Mouse (Mus musculus): ENCODE data around the gene Adam19. TPM values are rescaled to one million over a fixed set of nuclear protein-coding genes. Genes with fewer than 3 reads are reported as not detected.
A peak's percentile ranks its signal among the peaks of the same experiment; 100 is the strongest.

Gene Adam19
- total and polyA plus RNA-seq, 3 experiments = 3.0 to 9.0 (median 4.5) TPM

DNA sequence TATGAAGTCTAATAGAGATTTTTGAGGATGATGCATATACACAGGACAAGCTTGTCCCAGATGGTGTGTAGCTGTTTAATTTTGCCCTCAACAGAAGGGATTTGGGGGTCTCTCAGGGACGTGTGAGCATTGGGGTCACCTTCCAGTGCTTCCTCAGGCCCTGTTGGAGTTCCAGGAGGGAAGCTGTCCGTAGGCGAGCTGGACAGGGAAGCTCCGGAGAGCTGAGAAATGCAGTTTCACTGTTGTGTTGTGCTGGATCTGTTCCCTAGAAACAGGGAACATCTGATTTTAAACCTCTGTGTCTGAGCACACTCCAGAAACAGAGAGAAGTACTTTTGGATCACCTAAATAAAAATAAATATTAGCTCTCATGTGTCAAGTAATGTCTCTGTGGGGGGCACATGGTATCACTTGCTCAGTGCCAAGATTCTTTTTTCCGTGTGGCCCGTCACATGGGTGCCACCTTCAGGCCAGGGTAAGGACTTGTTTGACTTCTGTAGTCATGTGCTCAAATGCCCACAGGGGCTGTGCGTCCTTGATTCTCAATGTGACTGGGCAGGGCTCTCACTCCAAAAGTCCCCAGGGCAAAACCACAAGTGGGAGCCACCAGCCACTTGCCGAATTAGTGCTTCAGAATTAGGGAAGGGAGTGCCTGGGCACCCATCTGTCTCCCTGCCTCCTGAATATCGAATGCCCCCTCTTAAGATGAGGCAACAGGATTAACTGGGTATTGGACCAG lies 7.4 kb downstream of the Adam19 start (continued):
- TF ChIP-seq PAX5 (IDR thresholded peaks at IDR 0.05; ENCODE audit: low read length) (no peak), ZKSCAN1 (IDR thresholded peaks at IDR 0.05; ENCODE audit: borderline replicate concordance, low read depth, low read length) (no peak), NELFE (IDR thresholded peaks at IDR 0.05; ENCODE audit: low read depth, low read length) (no peak), E2F4 (IDR thresholded peaks at IDR 0.05; ENCODE audit: insufficient replicate concordance, low read depth, low read length) (no peak), RCOR1 (conservative IDR thresholded peaks at IDR 0.05; ENCODE audit: low read depth, low read length) (no peak), UBTF (IDR thresholded peaks at IDR 0.05; ENCODE audit: low read depth, low read length) (no peak), TBP (conservative IDR thresholded peaks at IDR 0.05; ENCODE audit: low read depth, low read length) (no peak), ZC3H11A (IDR thresholded peaks at IDR 0.05; ENCODE audit: low read depth, low read length) (no peak), IRF4 (IDR thresholded peaks at IDR 0.05; ENCODE audit: low read depth, low read length) (peak; percentile 38; the same call in 1 of the 2 replicates), ELF1 (IDR thresholded peaks at IDR 0.05; ENCODE audit: low read depth, low read length) (0 out of 2 replicates have a peak, but pooled peaks have one; percentile 15)

DNA sequence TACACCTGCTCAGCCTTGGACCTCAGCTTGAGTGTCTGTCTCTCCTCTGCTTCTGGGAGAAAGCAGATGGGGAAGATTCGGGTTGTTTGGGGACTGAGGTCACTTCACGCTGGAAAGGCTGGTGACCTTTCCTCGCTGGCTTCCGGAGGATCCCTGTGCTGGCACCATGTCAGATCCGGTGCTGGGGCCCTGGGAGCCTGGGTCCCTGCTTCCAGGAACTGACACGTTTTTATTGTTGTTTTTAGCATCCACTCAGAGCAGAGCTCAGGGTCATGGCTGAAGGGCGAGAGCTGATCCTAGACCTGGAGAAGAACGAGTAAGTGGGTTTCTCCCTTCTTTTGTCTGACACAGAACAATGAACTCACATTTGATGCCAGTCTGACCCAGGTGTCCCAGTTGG lies 9.0 kb downstream of the Adam19 start:
- no peaks in the 10 kb centered on the region for H3K79me2 ChIP-seq (replicated peaks; ENCODE audit: control insufficient read depth, extremely low read depth, insufficient read depth, poor library complexity, severe bottlenecking)
- dilution Hi-C loops (cut with MboI; ENCODE audit: extremely low pct_ligation_motif_present, extremely low pct_unique_long_range_greater_than_20kb, low sequenced_read_pairs) = no loop called here

DNA sequence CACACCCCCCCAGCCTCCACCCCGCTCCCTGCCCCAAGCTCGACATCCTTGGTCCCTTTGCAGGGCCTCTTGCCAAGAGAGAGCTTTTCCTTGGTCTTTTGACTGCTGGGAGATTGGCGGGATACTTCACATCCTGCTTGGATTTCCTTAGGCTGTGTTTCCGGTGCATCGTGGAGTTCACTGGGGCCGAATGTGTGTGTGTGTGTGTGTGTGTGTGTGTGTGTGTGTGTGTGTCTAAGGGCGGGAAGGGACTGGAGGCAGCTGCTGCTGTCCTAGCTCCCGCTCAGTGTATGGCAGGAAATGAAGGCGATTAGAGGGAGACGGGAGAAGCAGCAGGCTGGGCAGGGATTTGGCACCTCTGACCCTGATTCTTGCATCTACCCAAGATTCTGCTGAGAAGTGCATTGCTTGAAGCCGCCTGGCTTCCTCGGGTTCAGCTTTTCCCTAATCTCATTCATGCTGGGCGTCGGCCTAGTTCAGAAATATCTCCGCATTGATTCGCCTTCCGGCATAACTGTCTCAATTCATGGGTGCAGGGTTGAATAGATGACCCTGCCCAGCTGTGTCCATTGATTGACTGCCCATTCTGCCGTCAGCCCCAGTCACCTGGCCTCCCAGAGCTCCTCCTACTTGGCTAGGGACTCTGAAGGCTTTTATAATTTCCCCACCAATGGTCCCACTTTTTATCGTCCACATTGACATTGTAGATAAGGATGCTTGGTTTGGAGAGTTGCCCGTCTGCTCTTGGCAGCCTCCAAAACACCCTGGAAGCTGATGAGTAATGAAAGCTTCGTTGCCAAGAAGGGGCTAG lies 9.6 kb downstream of the Adam19 start:
- no peaks in the 10 kb centered on the region for H3K9me3 ChIP-seq (replicated peaks; ENCODE audit: low read length)
- H3K4me1 ChIP-seq (ENCODE audit: control insufficient read depth in 1 of 2, insufficient read depth in 2 of 2) = peaks cover 0 to 53% of the 10 kb centered on the region in 2 experiments; a peak in 2 of 4 replicates
- in situ Hi-C loops (cut with MboI; ENCODE audit: low pct_ligation_motif_present, low pct_unique_long_range_greater_than_20kb, low sequenced_read_pairs) (no loop called here), dilution Hi-C loops (cut with MboI; ENCODE audit: extremely low pct_ligation_motif_present, extremely low pct_unique_long_range_greater_than_20kb, low sequenced_read_pairs) (no loop called here)
- H3K9ac ChIP-seq (ENCODE audit: insufficient read depth, low read depth) = no peak overlapping the region
- H3K27ac ChIP-seq (ENCODE audit: insufficient read depth, low read depth) = no peak overlapping the region
- H3K4me2 ChIP-seq (ENCODE audit: insufficient read depth, low read depth, poor library complexity, severe bottlenecking) = no peak overlapping the region
- DNase-seq (ENCODE audit: extremely low read depth) = no peak
- no peaks in the 10 kb centered on the region for H3K79me2 ChIP-seq (replicated peaks; ENCODE audit: control insufficient read depth, extremely low read depth, insufficient read depth, poor library complexity, severe bottlenecking)
- H3K27me3 ChIP-seq (replicated peaks) = no peaks in the 10 kb centered on the region
- H3K36me3 ChIP-seq (replicated peaks in 1 of 2; ENCODE audit: control insufficient read depth in 1 of 2, insufficient read depth in 1 of 2, low read length in 1 of 2) = no peaks in the 10 kb centered on the region
- H3K4me3 ChIP-seq (replicated peaks in 1 of 3; ENCODE audit: low read depth in 2 of 3, low read length in 2 of 3, poor library complexity in 1 of 3) = no peak overlapping the region
- TF ChIP-seq PAX5 (IDR thresholded peaks at IDR 0.05; ENCODE audit: low read length) = no peak
- TF ChIP-seq CHD1 (IDR thresholded peaks at IDR 0.05; ENCODE audit: low read depth, low read length) = no peak
- no peak for TF ChIP-seq ZKSCAN1 (IDR thresholded peaks at IDR 0.05; ENCODE audit: borderline replicate concordance, low read depth, low read length)
- TF ChIP-seq BHLHE40 (IDR thresholded peaks at IDR 0.05; ENCODE audit: low read depth, low read length) = no peak
- TF ChIP-seq ELF1 (IDR thresholded peaks at IDR 0.05; ENCODE audit: low read depth, low read length) = no peak
- TF ChIP-seq ZC3H11A (IDR thresholded peaks at IDR 0.05; ENCODE audit: low read depth, low read length) = no peak
- TF ChIP-seq USF1 (IDR thresholded peaks at IDR 0.05; ENCODE audit: low read depth, low read length) = no peak
- TF ChIP-seq IRF4 (IDR thresholded peaks at IDR 0.05; ENCODE audit: low read depth, low read length) = no peak
- TF ChIP-seq SMC3 (IDR thresholded peaks at IDR 0.05; ENCODE audit: low read depth, low read length) = no peak
- no peak for TF ChIP-seq CHD2 (IDR thresholded peaks at IDR 0.05; ENCODE audit: low read length)
- no peak for TF ChIP-seq GABPA (IDR thresholded peaks at IDR 0.05; ENCODE audit: insufficient replicate concordance, low read depth, low read length)
- no peak for TF ChIP-seq CTCF (conservative IDR thresholded peaks at IDR 0.05 in 1 of 2, IDR thresholded peaks at IDR 0.05 in 1 of 2; ENCODE audit: low read depth in 2 of 2, low read length in 2 of 2)
- no peak for TF ChIP-seq MAX (IDR thresholded peaks at IDR 0.05; ENCODE audit: low read length)
- TF ChIP-seq RAD21 (IDR thresholded peaks at IDR 0.05; ENCODE audit: low read depth, low read length) = no peak
- no peak for TF ChIP-seq MXI1 (IDR thresholded peaks at IDR 0.05; ENCODE audit: low read depth, low read length)
- no peak for TF ChIP-seq POLR2AphosphoS2 (IDR thresholded peaks at IDR 0.05; ENCODE audit: low read depth, low read length)
- TF ChIP-seq ZNF384 (IDR thresholded peaks at IDR 0.05; ENCODE audit: low read depth, low read length) = no peak
- TF ChIP-seq POLR2A (IDR thresholded peaks at IDR 0.05; ENCODE audit: low read depth, low read length) = no peak

More for the DNA sequence above, 9.0 kb downstream of the Adam19 start:
- H3K27ac ChIP-seq (ENCODE audit: insufficient read depth, low read depth) = no peak overlapping the region
- in situ Hi-C loops (cut with MboI; ENCODE audit: low pct_ligation_motif_present, low pct_unique_long_range_greater_than_20kb, low sequenced_read_pairs) = loop anchor here (5.0 kb wide), 1 partner anchor 63 kb away; no protein-coding TSS in a partner anchor
- peaks cover 0 to 53% of the 10 kb centered on the region in 2 experiments; a peak in 2 of 4 replicates for H3K4me1 ChIP-seq (ENCODE audit: control insufficient read depth in 1 of 2, insufficient read depth in 2 of 2)
- H3K36me3 ChIP-seq (replicated peaks in 1 of 2; ENCODE audit: control insufficient read depth in 1 of 2, insufficient read depth in 1 of 2, low read length in 1 of 2) = no peaks in the 10 kb centered on the region
- no peak for TF ChIP-seq USF2 (conservative IDR thresholded peaks at IDR 0.05; ENCODE audit: low read depth, low read length)
- H3K4me2 ChIP-seq (ENCODE audit: insufficient read depth, low read depth, poor library complexity, severe bottlenecking) = no peak overlapping the region
- no peak for DNase-seq (ENCODE audit: extremely low read depth)
- no peak overlapping the region for H3K4me3 ChIP-seq (replicated peaks in 1 of 3; ENCODE audit: low read depth in 2 of 3, low read length in 2 of 3, poor library complexity in 1 of 3)
- H3K9ac ChIP-seq (ENCODE audit: insufficient read depth, low read depth) = no peak overlapping the region
- no peaks in the 10 kb centered on the region for H3K9me3 ChIP-seq (replicated peaks; ENCODE audit: low read length)
- no peaks in the 10 kb centered on the region for H3K27me3 ChIP-seq (replicated peaks)
